Mouse (Mus musculus) frontal cortex, adult 2 months (tissue): ENCODE data around the gene Glis2. TPM values are rescaled to one million over a fixed set of nuclear protein-coding genes. Genes with fewer than 3 reads are reported as not detected.

Experiments
- DNase-seq, 2 experiments: peaks; one replicate each; pipeline ENCODE4 v3.0.0; 2022; ENCODE audit warnings: low spot score in 1 of 2; ENCODE audit errors: extremely low spot score in 1 of 2
- polyA plus RNA-seq: library from polyadenylated mRNA; depleted of rRNA; stranded (reverse); fragments of >200 nt; gene quantifications from 2 replicates; pipeline ENCODE4 v1.2.3, GENCODE M21; 2012

Glis2 gene
- polyA plus RNA-seq, 1 experiment: 19.1 TPM

DNA sequence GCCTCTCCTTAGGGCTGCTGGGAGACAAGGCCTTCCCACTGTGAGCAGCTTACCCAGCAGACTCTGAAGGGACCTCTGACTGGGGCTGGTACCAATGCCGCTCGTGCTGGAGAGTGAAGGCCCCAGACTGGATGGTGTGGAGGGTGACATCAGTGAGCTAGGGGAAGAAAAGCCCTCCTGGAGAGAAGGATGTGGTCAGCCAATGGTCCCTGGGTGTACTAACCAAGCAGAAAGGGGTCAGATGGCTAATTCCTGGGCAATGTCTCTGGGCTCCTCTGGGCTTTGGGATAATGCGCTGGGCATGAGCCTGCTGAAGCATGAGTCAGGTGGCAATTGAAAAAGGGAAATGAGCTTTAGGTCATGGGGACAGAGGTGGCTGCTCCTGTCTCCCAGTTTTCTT lies 39.1 kb downstream of the Glis2 start:
- DNase-seq: no peak

DNA sequence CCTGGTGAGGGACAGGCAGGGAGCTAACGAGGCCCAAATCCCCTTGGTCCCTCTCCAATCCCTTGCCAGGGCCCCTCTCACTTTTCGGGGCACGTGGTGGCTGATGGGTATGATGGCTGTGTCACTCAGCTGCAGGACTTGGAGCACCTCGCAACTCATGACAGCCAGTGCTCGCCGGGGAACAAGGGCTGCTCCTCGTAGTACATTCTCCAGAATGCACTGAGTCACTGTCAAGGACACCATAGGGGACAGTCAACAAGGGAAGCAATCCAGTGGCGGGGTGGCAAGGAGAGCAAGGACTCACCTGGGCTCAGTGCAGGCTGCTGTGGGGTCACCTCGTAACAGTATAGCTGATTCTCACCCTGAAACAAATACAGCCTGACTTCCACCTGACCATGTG lies 40.2 kb downstream of the Glis2 start:
- DNase-seq: no peak

DNA sequence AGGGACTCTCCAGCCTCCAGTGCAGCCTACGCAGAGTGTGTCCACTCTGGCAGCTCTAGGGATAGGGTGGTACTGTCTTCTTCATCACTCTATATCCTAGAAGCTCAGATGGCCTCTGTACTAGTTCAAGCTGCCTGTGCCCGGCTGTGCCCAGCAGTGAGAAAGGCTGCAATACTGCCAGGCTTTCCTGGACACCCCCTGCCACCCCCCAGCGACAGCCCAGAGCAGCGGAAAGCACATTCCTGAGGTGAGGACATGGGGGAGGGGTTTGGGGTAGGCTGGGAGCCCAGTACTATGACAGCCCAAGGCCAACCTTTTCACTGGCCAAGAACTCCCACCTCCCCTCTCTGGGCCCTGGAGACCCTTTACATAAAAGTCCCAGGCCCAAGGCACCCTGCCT lies 41.2 kb downstream of the Glis2 start:
- DNase-seq: no peak

GRCm38 (mm10) chr16:4638891-4639390 lies 44.4 kb downstream of the Glis2 start:
- no peak for DNase-seq

DNA sequence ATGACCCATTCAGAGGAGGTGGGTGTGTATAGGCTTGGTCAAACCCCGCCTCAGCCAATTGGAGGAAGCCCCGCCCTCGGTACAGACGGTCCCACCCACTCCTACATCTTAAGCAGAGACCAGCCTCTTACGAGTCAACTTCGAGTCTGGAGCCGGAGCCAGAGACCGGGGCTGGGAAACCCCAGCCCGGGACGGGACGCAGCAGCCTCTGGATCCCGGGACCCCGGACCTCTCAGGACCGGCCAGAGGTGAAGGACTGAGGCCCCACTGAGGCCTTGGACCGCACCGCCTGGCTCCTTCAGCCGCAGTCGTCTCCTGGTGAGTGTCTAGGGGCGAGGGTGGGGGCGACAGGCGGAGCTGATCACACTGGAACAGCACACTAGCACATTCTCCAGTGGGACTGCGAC lies 45.3 kb downstream of the Glis2 start, which contains the start of the genes Vasn and Dnaja3:
TSS of gene Vasn (plus strand) at position 111 of the 407 bp plus-strand sequence.
TSS of gene Dnaja3 (plus strand) at position 159 of the 407 bp plus-strand sequence.
- DNase-seq: peak; percentile 58 to 81

GRCm38 (mm10) chr16:4640267-4641005 lies 45.9 kb downstream of the Glis2 start:
- DNase-seq: no peak

DNA sequence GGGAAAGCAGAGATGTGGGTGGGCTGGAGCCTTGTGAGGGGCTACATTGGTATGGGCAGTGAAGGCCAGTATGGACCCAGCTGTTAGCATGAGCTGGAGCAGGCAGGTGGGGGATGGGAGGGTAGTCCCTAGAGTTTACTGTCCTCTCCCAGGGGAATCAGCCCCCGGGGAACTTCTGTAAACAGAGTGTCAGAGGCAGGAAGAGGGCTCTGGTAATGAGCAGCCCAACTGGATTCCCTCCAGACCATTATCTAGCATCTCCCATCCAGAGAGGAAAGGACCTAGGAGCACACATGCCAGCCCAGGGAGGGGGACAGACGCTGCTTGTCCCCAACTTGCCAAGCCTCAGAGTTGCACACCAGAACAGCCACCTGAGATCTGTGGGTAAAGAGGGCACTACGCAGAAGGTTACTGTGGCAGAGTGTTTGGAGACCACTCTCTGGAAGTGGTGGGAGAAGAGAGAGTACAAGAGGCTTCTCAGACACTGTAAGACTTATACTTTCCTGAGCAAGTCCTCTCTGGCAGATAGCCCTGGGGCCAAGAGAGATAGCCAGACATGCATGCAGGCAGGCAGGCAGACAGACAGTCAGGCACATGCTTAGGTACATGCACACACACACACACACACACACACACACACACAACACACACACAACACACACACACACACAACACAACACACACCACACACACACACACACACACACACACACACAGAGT lies 46.8 kb downstream of the Glis2 start:
- no peak for DNase-seq

- peak; percentile 57 to 69 for DNase-seq
Measured at GRCm38 (mm10) chr16:4642190-4642589, 47.7 kb downstream of the Glis2 start.

DNA sequence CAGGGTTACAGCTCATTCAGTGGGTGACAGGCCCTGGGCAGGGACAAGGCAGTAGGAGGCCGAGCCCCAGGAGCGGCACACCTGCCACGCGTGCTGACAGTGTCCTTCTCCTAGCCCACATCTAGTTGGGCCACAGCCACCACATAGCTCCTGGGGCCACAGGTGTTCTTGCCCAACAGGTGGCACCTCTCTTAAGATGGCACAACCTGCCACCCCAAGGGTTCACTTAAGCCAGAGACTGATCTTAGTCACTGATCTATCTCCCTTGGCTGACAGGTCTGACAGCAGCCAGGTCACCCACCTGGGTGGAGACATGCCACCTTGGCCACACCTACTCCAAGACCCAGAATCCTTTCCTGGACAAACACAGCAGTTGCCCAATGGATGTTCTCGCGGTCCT lies 48.4 kb downstream of the Glis2 start:
- no peak for DNase-seq

GRCm38 (mm10) chr16:4643670-4644419 lies 49.3 kb downstream of the Glis2 start:
- DNase-seq: peak; percentile 59 to 83

- DNase-seq: no peak
Measured at GRCm38 (mm10) chr16:4645867-4646266, 51.4 kb downstream of the Glis2 start.

DNA sequence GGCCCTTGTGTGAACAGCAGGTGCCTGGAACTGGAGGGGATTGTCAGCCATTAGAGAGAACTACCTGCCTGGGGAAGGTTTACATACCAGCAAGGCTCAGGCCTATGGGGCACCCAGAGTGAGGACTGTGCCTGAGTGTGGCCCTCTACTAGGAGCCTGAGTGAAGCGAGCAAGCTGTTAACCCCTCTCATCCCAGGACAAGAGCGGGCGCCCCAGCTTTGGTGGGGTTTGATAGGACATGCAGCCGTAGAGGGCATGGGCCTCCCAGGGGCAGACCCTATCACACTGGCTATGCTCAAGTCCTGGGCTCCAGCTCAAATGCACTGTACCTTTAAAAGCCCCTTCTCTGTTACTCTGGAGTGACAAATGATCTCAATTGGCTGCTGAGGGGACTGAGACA lies 52.3 kb downstream of the Glis2 start:
- no peak for DNase-seq

DNA sequence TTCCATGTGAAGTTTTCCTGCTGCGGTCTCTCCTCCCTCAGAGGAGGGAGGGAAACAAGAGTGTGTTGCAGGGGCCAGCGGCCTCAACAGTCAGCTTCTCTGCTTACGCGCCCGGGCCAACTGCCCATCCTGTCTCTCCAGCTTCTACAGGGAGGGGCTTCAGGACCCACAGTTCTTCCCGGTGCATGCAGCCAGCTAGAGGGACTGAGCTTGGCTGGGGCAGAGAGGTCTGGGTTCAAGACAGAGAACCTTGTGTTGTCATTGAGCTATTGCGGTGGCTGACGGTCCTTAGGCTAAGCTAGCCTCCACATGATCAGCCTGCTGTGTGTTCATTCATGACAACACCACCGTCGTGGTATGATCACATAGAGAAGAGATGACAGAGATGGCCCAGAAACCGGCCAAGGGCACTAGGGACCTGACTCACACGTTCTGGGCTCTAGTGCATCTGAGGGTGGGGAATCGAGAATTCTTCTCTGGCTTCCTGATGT lies 53.2 kb downstream of the Glis2 start:
- no peak for DNase-seq

DNA sequence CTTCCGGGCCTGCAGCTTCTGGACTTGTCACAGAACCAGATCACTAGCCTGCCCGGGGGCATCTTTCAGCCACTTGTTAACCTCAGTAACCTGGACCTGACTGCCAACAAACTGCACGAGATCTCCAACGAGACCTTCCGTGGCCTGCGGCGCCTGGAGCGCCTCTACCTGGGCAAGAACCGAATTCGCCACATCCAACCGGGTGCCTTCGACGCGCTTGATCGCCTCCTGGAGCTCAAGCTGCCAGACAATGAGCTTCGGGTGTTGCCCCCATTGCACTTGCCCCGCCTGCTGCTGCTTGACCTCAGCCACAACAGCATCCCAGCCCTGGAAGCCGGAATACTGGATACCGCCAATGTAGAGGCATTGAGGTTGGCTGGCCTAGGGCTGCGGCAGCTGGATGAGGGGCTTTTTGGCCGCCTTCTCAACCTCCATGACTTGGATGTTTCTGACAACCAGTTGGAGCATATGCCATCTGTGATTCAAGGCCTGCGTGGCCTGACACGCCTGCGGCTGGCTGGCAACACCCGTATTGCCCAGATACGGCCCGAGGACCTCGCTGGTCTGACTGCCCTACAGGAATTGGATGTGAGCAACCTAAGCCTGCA lies 54.0 kb downstream of the Glis2 start:
- no peak for DNase-seq

DNA sequence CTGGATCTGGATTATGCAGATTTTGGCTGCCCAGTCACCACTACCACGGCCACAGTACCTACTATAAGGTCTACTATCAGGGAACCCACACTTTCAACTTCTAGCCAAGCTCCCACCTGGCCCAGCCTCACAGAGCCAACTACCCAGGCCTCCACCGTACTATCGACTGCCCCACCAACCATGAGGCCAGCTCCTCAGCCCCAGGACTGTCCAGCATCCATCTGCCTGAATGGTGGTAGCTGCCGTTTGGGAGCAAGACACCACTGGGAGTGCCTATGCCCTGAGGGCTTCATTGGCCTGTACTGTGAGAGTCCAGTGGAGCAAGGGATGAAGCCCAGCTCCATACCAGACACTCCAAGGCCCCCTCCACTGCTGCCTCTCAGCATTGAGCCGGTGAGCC lies 54.7 kb downstream of the Glis2 start:
- DNase-seq: no peak

DNA sequence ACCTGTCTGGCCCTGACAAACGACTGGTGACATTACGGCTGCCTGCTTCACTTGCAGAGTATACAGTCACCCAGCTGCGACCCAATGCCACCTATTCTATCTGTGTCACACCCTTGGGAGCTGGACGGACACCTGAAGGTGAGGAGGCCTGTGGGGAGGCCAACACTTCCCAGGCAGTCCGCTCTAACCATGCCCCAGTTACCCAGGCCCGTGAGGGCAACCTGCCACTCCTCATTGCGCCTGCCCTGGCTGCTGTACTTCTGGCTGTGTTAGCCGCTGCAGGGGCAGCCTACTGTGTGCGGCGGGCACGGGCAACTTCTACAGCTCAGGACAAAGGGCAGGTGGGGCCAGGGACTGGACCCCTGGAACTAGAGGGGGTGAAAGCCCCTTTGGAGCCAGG lies 55.2 kb downstream of the Glis2 start:
- no peak for DNase-seq

- DNase-seq: no peak
Measured at GRCm38 (mm10) chr16:4650161-4650560, 55.6 kb downstream of the Glis2 start.

GRCm38 (mm10) chr16:4651081-4651480 lies 56.6 kb downstream of the Glis2 start:
- no peak for DNase-seq

GRCm38 (mm10) chr16:4651624-4652023 lies 57.1 kb downstream of the Glis2 start:
- no peak for DNase-seq

- DNase-seq: no peak
Measured at GRCm38 (mm10) chr16:4652707-4653416, 58.3 kb downstream of the Glis2 start.
